Mouse (Mus musculus): ENCODE measurements around the gene Gm17409.

GRCm38 (mm10) chr2:58432211-58432610 is 37.7 kb upstream of the Gm17409 start:
- TF ChIP-seq POLR2A (IDR thresholded peaks at IDR 0.05; ENCODE audit: borderline replicate concordance, extremely low read depth, low read depth, low read length) (no peak), CTCF (IDR thresholded peaks at IDR 0.05; ENCODE audit: insufficient read depth, low read length) (no peak)

Data from lung, adult 2 months (tissue).